Mouse (Mus musculus) liver, embryonic 14.5 days (tissue): Measurements from ENCODE around the gene Chadl.

ENCODE experiments used
- CTCF ChIP-seq: IDR thresholded peaks from 2 replicates; pipeline ENCODE4 v1.5.1; 2016; ENCODE audit warnings: antibody characterized with exemption, low read depth, control low read depth
- EP300 ChIP-seq: IDR thresholded peaks from 2 replicates; pipeline ENCODE4 v1.6.1; 2016; ENCODE audit warnings: antibody characterized with exemption, low read depth

DNA sequence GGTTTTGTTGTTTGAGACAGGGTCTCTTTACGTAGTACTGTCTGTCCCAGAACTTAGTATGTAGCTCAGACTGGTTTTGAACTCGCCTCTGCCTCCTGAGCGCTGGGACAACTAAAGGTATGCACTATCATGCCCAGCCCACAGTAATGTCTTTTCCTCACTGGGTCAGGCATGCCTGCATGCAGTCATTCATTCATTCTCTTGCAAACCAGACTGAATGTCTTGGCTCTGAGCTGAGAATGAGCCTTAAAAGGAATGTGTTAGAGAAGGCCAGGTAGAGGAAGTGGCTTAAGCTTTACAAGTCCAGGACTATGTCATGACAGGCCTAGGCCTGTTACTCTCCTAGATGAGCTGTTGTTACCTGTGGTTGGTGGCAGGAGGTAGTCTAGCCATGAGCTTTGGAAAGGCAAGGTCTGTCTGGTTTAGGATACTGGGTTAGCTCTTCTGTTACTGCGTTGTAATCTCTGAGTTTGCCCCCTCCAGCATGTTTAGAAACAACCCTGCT, 16.7 kb downstream of the Chadl start:
- TF ChIP-seq CTCF (no peak), EP300 (no peak)
